Mouse (Mus musculus): ENCODE measurements around the gene BC049715. TPM values are rescaled to one million over a fixed set of nuclear protein-coding genes. Genes with fewer than 3 reads are reported as not detected.
"Not testable (repeated sequence)": the region's sequence is repeated elsewhere in the genome, so short reads cannot be mapped to it uniquely, and the experiment has no call there.

Gene BC049715
- total and polyA plus RNA-seq, 2 experiments, result 0.18 to 0.61 TPM

DNA sequence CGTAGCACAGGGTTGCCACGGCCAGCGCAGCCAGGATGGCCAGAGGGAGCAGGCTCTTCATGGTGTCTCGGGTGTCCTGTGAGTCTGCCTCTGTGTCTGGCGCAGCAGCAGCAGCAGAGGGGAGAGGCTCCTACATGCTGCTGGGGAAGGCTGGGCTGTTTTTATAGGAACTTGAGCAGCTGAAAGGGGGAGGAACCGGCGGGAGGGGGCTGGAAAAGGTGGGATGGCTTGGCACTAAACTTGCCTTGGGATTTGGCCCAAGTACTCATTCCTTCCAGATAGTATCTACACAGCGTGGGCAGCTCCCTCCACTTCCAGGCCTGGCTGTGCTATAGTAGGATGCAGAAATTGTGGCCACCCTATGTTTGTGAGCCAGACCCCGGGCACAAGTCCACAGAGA, 48.2 kb downstream of the BC049715 start, which contains the start of gene Mgp:
Mgp (minus strand) TSS at position 154 of the 400 bp plus-strand sequence.
- no peak within 1 kb of the TSS for H3K27ac ChIP-seq (replicated peaks; ENCODE audit: insufficient read depth, low read depth, low read length)
- H3K36me3 ChIP-seq (ENCODE audit: control insufficient read depth, insufficient read depth, low read length), result no peaks in the 10 kb centered on the region
- no peak within 1 kb of the TSS for H3K9ac ChIP-seq (ENCODE audit: low read depth, low read length)
- H3K4me1 ChIP-seq (ENCODE audit: control insufficient read depth, insufficient read depth, low read length), result no peaks in the 10 kb centered on the region
- no peaks in the 10 kb centered on the region for H3K79me2 ChIP-seq (ENCODE audit: control insufficient read depth, insufficient read depth, low read length)
- 51% methylated on average over 9 of the region's 9 CpGs for WGBS
- no peaks in the 10 kb centered on the region for H3K27me3 ChIP-seq (ENCODE audit: control insufficient read depth, insufficient read depth, low read length)
- H3K4me3 ChIP-seq (ENCODE audit: insufficient read depth, low read depth, low read length), result 0 out of 2 replicates have a peak within 1 kb of the TSS, but pooled peaks have one; percentile 12
- DNase-seq (ENCODE audit: extremely low read depth, low read depth, low spot score), result no peak
- TF ChIP-seq CTCF (IDR thresholded peaks at IDR 0.05; ENCODE audit: low read depth, low read length), result no peak

GRCm38 (mm10) chr6:136881678-136882077, 54.3 kb downstream of the BC049715 start:
- no peaks in the 10 kb centered on the region for H3K27me3 ChIP-seq (ENCODE audit: control insufficient read depth, insufficient read depth, low read length)
- no peaks in the 10 kb centered on the region for H3K36me3 ChIP-seq (ENCODE audit: control insufficient read depth, insufficient read depth, low read length)
- 48% methylated on average over 8 of the region's 8 CpGs for WGBS

GRCm38 (mm10) chr6:136883431-136883915, 56.0 kb downstream of the BC049715 start:
- Histone ChIP-seq H3K36me3 (ENCODE audit: control insufficient read depth, insufficient read depth, low read length) (no peaks in the 10 kb centered on the region), H3K27ac (replicated peaks; ENCODE audit: insufficient read depth, low read depth, low read length) (no peak overlapping the region), H3K9ac (ENCODE audit: low read depth, low read length) (no peak overlapping the region), H3K4me3 (ENCODE audit: insufficient read depth, low read depth, low read length) (no peak overlapping the region), H3K4me1 (ENCODE audit: control insufficient read depth, insufficient read depth, low read length) (no peaks in the 10 kb centered on the region), H3K27me3 (ENCODE audit: control insufficient read depth, insufficient read depth, low read length) (no peaks in the 10 kb centered on the region), H3K79me2 (ENCODE audit: control insufficient read depth, insufficient read depth, low read length) (no peaks in the 10 kb centered on the region)
- 83% methylated on average over 3 of the region's 3 CpGs for WGBS
- DNase-seq (ENCODE audit: extremely low read depth, low read depth, low spot score), result no peak
- TF ChIP-seq CTCF (IDR thresholded peaks at IDR 0.05; ENCODE audit: low read depth, low read length) (no peak), POLR2A (IDR thresholded peaks at IDR 0.05; ENCODE audit: extremely low read depth, insufficient read depth, low read length) (no peak)

More at GRCm38 (mm10) chr6:136881678-136882077, 54.3 kb downstream of the BC049715 start:
- Histone ChIP-seq H3K4me1 (ENCODE audit: control insufficient read depth, insufficient read depth, low read length) (no peaks in the 10 kb centered on the region), H3K9ac (ENCODE audit: low read depth, low read length) (no peak overlapping the region), H3K4me3 (ENCODE audit: insufficient read depth, low read depth, low read length) (no peak overlapping the region), H3K27ac (replicated peaks; ENCODE audit: insufficient read depth, low read depth, low read length) (no peak overlapping the region), H3K79me2 (ENCODE audit: control insufficient read depth, insufficient read depth, low read length) (no peaks in the 10 kb centered on the region)
- no peak for DNase-seq (ENCODE audit: extremely low read depth, low read depth, low spot score)
- TF ChIP-seq CTCF (IDR thresholded peaks at IDR 0.05; ENCODE audit: low read depth, low read length) (no peak), POLR2A (IDR thresholded peaks at IDR 0.05; ENCODE audit: extremely low read depth, insufficient read depth, low read length) (no peak)

DNA sequence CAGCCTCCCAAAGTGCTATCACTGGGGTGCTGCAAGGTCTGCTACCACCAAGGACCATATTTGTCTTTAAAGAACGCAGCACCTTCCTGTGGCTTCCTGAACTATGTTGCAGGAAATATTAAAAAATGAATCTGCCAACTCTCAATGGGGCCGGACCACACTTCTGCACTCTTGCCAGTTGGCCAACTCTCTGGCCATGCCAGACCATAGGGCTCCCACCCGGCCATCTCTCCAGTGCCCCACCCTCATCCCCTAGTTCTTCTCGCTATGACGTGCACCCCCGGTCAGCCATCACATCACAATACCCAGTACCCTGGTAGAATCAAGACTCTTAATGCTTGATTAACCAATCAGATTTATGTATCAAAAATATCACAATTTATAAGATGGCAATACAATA, 56.5 kb downstream of the BC049715 start:
- H3K4me1 ChIP-seq (ENCODE audit: control insufficient read depth, insufficient read depth, low read length), result no peaks in the 10 kb centered on the region
- no peaks in the 10 kb centered on the region for H3K36me3 ChIP-seq (ENCODE audit: control insufficient read depth, insufficient read depth, low read length)
- WGBS, result 93% methylated on average over 6 of the region's 6 CpGs
- H3K79me2 ChIP-seq (ENCODE audit: control insufficient read depth, insufficient read depth, low read length), result no peaks in the 10 kb centered on the region
- DNase-seq (ENCODE audit: extremely low read depth, low read depth, low spot score), result no peak
- no peak overlapping the region for H3K9ac ChIP-seq (ENCODE audit: low read depth, low read length)
- no peak overlapping the region for H3K4me3 ChIP-seq (ENCODE audit: insufficient read depth, low read depth, low read length)
- H3K27me3 ChIP-seq (ENCODE audit: control insufficient read depth, insufficient read depth, low read length), result no peaks in the 10 kb centered on the region
- TF ChIP-seq CTCF (IDR thresholded peaks at IDR 0.05; ENCODE audit: low read depth, low read length) (no peak), POLR2A (IDR thresholded peaks at IDR 0.05; ENCODE audit: extremely low read depth, insufficient read depth, low read length) (no peak)
- H3K27ac ChIP-seq (replicated peaks; ENCODE audit: insufficient read depth, low read depth, low read length), result no peak overlapping the region

- not testable (repeated sequence) for H3K79me2 ChIP-seq (ENCODE audit: control insufficient read depth, insufficient read depth, low read length); H3K9ac ChIP-seq (ENCODE audit: low read depth, low read length); H3K4me3 ChIP-seq (ENCODE audit: insufficient read depth, low read depth, low read length); H3K36me3 ChIP-seq (ENCODE audit: control insufficient read depth, insufficient read depth, low read length); H3K27me3 ChIP-seq (ENCODE audit: control insufficient read depth, insufficient read depth, low read length); H3K4me1 ChIP-seq (ENCODE audit: control insufficient read depth, insufficient read depth, low read length); H3K27ac ChIP-seq (replicated peaks; ENCODE audit: insufficient read depth, low read depth, low read length)
- 36% methylated on average over 1 of the region's 1 CpGs for WGBS
- peak; percentile 19 for DNase-seq (ENCODE audit: extremely low read depth, low read depth, low spot score)
Measured at GRCm38 (mm10) chr6:136884766-136885165, 57.3 kb downstream of the BC049715 start.

DNA sequence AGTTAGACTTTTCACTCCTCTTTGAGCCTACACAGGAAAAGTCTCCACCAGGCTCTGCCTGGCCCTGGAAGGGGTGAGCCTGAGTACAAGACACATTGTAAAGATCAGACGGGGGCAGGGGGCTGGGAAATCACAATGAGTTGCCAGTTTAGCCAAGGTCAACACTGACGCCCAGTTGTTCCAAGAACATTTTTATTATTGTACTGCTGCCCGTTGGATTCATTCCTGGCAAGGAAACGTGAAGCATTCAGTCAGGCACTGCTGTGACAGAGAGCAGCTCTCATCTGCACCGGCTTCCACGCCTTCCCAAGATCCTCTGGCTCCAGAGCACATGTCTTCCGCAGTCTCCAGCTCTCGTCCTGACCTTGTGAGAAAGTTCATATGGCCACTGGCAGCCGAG, 60.4 kb downstream of the BC049715 start:
- Histone ChIP-seq H3K4me1 (ENCODE audit: control insufficient read depth, insufficient read depth, low read length) (no peaks in the 10 kb centered on the region), H3K9ac (ENCODE audit: low read depth, low read length) (no peak overlapping the region), H3K79me2 (ENCODE audit: control insufficient read depth, insufficient read depth, low read length) (no peaks in the 10 kb centered on the region), H3K36me3 (ENCODE audit: control insufficient read depth, insufficient read depth, low read length) (no peaks in the 10 kb centered on the region), H3K4me3 (ENCODE audit: insufficient read depth, low read depth, low read length) (no peak overlapping the region), H3K27ac (replicated peaks; ENCODE audit: insufficient read depth, low read depth, low read length) (peak overlapping the region; percentile 48), H3K27me3 (ENCODE audit: control insufficient read depth, insufficient read depth, low read length) (no peaks in the 10 kb centered on the region)
- WGBS, result 61% methylated on average over 9 of the region's 9 CpGs
- TF ChIP-seq CTCF (IDR thresholded peaks at IDR 0.05; ENCODE audit: low read depth, low read length) (no peak), POLR2A (IDR thresholded peaks at IDR 0.05; ENCODE audit: extremely low read depth, insufficient read depth, low read length) (no peak)
- DNase-seq (ENCODE audit: extremely low read depth, low read depth, low spot score), result peak; percentile 32
